Mouse (Mus musculus) CH12F3 (cell line): ENCODE measurements at regions not wholly inside any gene's neighbourhood (a gene's known extent, or its start where the extent isn't known, plus 50 kb on each side); places are given as distances from the start of the nearest gene placed in this dataset.

Experiments used
- in situ Hi-C: fragments of 300-500 bp; cut with MboI; formaldehyde crosslinking; loops from 2 replicates; pipeline ENCODE4 v1.14.3; 2020; ENCODE audit warnings: low sequenced_read_pairs

DNA sequence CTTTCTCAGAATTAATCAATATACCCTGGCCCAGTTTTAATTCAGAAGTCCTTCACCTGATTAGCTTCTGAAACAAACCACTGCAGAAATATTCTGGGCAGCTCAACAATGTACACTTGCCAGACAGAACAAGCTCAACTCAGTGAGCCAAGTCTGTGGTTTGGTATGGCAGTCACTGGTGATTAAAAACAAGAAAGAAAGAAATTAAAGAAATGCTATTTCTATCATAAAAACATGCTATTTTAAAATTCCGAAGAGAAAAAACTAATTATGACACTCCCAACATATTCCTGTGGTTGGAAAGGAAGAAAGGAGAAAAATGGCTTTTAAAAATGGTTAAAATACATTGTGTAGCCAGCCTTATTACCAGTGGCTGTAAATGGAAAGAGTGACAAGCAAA, 332.1 kb upstream of the Rasgrp1 start:
- in situ Hi-C loops, result no loop called here

- in situ Hi-C loops, result no loop called here
These were observed 335.8 kb upstream of the Rasgrp1 start for GRCm38 (mm10) chr2:117678650-117679049.

GRCm38 (mm10) chr2:117685836-117686453, 343.1 kb upstream of the Rasgrp1 start:
- in situ Hi-C loops, result no loop called here

DNA sequence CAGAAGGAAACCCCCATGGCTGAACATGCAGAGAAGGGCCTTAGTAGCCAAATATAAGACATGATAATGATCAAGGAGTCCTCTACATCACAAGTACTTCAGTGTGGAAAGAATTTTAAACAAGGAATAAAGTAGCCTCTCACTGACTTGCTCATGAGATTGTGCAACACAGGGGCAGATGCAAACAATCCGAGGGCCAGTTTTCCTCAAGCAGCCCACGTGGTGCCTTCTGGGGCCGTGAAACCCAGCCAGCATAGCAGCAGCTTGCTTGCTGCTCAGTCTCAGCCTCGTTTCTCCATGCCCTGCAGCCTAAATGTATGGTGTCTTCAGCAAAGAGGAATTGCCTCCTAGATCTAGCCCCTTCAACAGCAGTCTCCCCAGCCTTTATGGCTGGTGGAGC, 350.7 kb upstream of the Rasgrp1 start:
- in situ Hi-C loops, result no loop called here

GRCm38 (mm10) chr2:117710173-117710813, 367.5 kb upstream of the Rasgrp1 start:
- in situ Hi-C loops, result no loop called here

- in situ Hi-C loops, result no loop called here
These were observed 381.3 kb upstream of the Rasgrp1 start for GRCm38 (mm10) chr2:117724066-117724465.

DNA sequence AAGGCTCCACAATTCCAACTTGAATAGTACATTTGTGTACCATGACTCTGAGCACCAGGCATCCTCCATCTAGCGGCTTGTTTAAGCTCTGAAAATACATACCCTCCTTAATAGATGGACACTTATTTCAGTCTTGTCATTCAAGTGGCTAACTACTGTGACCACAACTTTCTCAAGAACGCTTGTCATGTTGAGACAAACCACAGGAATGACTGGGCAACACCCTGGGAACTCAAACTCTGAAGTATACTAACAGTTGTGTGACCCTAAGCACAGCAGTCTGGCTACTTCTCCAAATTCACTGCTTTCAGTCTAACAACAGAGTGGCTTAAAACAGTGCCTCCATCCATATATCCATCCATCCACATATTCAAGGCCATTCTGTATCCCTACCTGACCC, 380.4 kb upstream of the Thbs1 start:
- in situ Hi-C loops, result no loop called here

DNA sequence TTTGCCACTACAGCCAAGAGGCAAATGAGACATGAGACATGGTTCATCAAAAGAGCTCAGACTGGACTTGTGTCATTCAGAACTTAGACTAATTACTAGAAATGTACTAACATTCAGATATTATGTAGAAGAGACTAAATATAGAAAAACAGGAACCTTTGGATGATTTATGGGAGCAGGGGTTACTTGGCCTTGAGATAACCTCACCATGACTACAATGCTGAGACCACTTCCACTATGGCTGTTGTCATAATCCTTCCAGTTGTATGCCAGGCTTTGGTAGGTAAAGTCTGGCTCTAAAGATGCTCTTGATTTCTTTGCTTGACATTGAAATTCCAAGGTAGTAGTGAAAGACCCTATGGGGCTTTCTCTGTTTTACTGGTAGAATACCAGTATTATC, 369.3 kb upstream of the Thbs1 start:
- in situ Hi-C loops, result no loop called here

- in situ Hi-C loops, result no loop called here
These were observed 367.8 kb upstream of the Thbs1 start for GRCm38 (mm10) chr2:117743901-117744300.

- in situ Hi-C loops, result no loop called here
These were observed 365.9 kb upstream of the Thbs1 start for GRCm38 (mm10) chr2:117745767-117746166.

DNA sequence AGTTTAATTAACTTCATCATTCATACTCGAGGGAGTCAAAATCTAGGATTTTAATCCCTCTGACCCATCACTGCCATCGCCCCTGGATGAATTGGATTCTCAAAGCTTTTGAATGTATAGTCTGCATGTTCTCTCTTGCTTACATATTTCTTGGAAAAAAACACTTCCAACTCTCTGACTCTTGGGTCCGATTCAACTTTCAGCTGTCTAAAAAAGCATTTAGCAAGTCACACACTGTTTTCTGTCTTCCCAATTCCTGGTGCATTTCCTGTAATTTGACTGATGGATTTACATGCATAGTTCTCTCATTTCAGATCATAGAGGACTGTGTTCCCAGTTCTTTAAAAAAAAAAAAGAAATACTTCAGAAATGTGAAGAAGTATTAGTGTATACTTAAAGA, 364.5 kb upstream of the Thbs1 start:
- in situ Hi-C loops, result no loop called here

GRCm38 (mm10) chr2:117748892-117749291, 362.8 kb upstream of the Thbs1 start:
- in situ Hi-C loops, result no loop called here

- in situ Hi-C loops, result no loop called here
These were observed 352.1 kb upstream of the Thbs1 start for GRCm38 (mm10) chr2:117759491-117760013.

DNA sequence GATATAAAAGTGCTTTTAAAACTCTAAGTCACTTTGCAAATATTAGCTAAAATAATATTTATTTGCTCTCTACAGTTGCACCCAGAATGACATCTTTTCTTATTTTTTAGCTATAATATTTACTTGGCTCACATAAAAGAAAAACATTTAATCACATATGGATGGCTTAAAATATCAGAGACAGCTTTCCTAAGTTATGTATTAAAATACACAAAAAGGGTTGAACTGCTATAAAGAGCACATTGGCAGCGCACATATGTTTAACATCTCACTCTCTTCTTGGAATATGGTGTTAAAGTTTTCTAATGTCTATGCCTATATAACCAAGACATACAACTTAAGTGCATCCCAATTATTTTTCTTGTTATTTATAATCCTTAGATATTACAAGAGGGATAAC, 348.0 kb upstream of the Thbs1 start:
- in situ Hi-C loops, result no loop called here

DNA sequence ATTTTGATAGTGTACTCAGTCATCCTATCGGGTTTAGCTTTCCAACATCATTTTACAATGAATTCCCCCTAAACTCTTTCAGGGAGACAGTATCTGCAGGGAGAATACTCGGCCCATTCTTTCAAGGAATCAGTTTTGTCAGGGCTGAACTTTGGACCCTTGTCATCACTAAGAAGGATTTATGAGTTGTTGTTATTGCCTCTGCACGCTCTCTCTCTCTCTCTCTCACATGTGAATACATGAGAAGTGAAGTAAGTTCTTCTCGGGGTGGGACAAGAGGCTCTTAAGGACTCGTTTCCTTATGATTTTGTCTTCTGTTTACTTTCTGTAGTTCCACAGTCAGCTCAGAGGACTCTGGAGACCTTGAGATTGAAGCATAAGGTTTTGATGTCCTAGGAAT, 346.1 kb upstream of the Thbs1 start:
- in situ Hi-C loops, result no loop called here

DNA sequence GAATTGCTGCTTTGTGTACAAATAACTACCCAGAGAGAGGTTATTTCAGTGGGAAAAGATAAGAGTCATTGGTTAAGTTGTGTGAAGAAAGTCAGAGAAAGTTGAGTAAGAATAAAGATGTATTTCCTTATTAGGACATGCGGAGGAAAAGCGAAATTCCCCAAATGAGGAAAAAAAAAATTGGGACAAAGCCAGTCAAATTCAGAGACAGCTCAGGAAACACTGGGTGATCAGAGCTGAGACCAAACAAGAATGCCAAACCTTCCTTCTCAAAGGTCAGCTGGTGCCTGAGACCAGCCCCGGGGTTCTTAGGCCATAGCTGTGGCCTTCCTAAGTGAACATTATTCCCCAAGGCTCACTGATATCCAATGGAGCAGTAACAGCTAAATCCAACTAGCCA, 345.2 kb upstream of the Thbs1 start:
- in situ Hi-C loops, result no loop called here

DNA sequence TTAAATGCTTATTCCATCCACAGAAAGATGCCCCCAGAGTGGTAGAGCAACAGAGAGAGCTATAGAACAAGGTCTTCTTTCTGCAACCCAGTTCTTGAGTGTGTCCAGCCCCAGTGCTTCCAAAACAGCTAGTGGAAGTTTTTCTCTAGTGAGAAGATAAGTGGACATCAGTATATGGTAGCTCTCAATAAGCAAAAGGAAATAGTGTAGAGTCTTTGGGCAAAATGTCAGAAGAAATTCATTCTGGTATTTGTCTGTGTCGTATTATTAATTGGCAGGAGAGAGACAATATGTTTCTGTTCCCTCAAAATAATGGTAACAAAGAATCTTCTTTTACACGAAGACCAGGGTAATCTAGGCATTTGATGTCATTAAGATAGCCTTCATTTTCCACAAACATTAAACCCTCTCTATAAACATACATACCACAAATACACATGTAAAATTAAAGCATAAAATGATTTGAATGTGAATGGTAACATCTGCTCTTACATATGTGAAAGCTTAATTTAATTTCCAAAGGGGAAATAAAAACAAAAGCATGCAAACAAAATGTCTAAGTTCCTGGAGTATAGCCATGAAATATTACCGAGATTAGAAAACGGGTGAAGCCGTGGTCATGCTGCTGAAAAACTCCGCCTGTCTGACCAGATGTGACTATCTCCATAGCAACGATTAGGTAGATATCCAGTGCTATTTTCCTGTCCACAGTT, 342.1 kb upstream of the Thbs1 start:
- in situ Hi-C loops, result no loop called here

GRCm38 (mm10) chr2:117770115-117770485, 341.6 kb upstream of the Thbs1 start:
- in situ Hi-C loops, result no loop called here

DNA sequence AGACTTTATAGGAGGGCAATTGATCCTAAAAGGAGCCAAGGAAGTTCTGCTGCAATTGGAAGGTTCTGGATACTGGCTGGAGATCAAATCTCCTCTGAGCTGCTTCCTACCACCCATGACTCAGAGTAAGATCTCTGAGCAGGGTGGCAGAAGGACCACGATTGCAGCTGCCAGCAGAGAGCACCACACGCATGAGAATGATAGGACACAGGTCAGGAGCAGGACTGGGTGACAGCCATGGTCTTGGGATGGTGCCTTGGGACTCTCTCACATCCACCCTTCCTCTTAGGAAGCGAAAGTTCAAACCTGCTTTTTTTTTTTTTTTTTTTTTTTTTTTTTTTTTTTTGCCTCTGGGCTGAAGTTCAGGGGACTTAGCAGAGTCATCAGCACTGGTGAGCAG, 331.4 kb upstream of the Thbs1 start:
- in situ Hi-C loops, result no loop called here

- in situ Hi-C loops, result no loop called here
These were observed 330.9 kb upstream of the Thbs1 start for GRCm38 (mm10) chr2:117780816-117781215.

DNA sequence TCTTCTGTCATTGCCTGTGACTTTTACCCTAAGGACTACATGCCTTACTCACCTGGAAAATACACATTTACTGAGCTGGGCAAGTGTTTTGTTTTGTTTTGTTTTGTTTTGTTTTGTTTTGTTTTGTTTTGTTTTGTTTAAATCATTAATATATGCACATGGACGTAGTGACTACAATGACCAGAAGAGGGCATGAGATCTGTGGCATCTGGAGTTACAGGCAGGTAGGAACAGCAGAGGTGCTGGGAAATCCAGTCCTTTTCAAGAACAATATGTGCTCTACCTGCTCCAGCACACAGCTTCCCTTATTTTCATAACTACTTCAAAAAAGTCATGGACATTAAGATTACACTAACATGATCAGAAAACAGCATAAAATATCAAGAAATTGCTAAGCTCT, 324.4 kb upstream of the Thbs1 start:
- in situ Hi-C loops, result no loop called here

DNA sequence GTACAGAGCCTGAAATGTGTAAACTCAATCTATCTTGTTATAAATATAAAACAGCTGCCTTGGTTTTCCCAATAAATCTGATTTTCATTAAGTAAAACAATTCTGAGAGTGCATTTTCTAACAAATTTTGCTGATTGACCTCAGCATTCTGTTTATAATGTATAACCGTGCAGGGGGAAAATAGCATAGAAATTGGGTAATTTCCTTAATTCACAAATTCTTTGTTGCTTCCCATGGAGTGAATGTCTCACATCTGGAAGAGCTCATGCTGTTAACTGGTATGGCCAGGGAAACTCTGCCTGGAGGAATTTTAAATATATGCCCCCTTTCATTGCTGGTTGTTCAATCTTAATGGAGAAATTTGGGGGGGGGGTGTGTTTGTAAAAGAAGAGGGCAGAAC, 317.4 kb upstream of the Thbs1 start:
- in situ Hi-C loops, result no loop called here
